Mouse (Mus musculus) heart, embryonic 13.5 days (tissue): ENCODE measurements around the gene Senp8. TPM values are rescaled to one million over a fixed set of nuclear protein-coding genes. Genes with fewer than 3 reads are reported as not detected.
A peak's percentile ranks its signal among the peaks of the same experiment; 100 is the strongest.
"Not testable (repeated sequence)": the region's sequence is repeated elsewhere in the genome, so short reads cannot be mapped to it uniquely, and the experiment has no call there.

Source experiments
- ATAC-seq: fragments of 200-750 bp; cut with Nextera tagmentation; 2 replicates; pipeline ENCODE4 v1.8.0; 2017; ENCODE audit warnings: moderate TSS enrichment; ENCODE audit not compliant: insufficient number of reproducible peaks, low FRiP score, low TSS enrichment; ENCODE audit errors: extremely low read depth
- H3K27ac ChIP-seq: fragments of 300-500 bp; sonication (generic); replicated peaks from 2 replicates; pipeline ENCODE4 v1.5.1; 2015; ENCODE audit warnings: moderate library complexity, mild to moderate bottlenecking, inconsistent platforms
- H3K27me3 ChIP-seq: fragments of 300-500 bp; sonication (generic); replicated peaks from 2 replicates; pipeline ENCODE4 v1.6.1; 2015; ENCODE audit warnings: mild to moderate bottlenecking, inconsistent platforms
- H3K36me3 ChIP-seq: fragments of 300-500 bp; sonication (generic); 2 replicates; pipeline ENCODE4 v1.6.1; 2015; ENCODE audit warnings: mild to moderate bottlenecking, inconsistent platforms
- H3K4me1 ChIP-seq: fragments of 300-500 bp; sonication (generic); 2 replicates; pipeline ENCODE4 v1.6.1; 2015; ENCODE audit warnings: inconsistent platforms
- H3K4me2 ChIP-seq: fragments of 300-500 bp; sonication (generic); 2 replicates; pipeline ENCODE4 v1.6.1; 2015; ENCODE audit warnings: inconsistent platforms, mild to moderate bottlenecking, moderate library complexity
- H3K4me3 ChIP-seq: fragments of 300-500 bp; sonication (generic); 2 replicates; pipeline ENCODE4 v1.5.1; 2015; ENCODE audit warnings: moderate library complexity, mild to moderate bottlenecking, inconsistent platforms
- H3K9ac ChIP-seq: fragments of 300-500 bp; sonication (generic); 2 replicates; pipeline ENCODE4 v1.6.1; 2015; ENCODE audit warnings: inconsistent platforms, mild to moderate bottlenecking, moderate library complexity
- H3K9me3 ChIP-seq: fragments of 300-500 bp; sonication (generic); 2 replicates; pipeline ENCODE4 v1.6.1; 2016; ENCODE audit warnings: inconsistent platforms
- WGBS: fragments of 180-500 bp; shearing (Covaris S2); methylation state at CpG from one replicate; pipeline ENCODE4 v1.1.7; 2015; ENCODE audit warnings: mixed read lengths; 5-methylcytosine and 5-hydroxymethylcytosine counted together
- polyA plus RNA-seq: library from polyadenylated mRNA; unstranded; fragments of >200 nt; fragmentation: Nextera tagmentation; extraction: Ambion mirVana; gene quantifications from 2 replicates; pipeline ENCODE4 v1.2.1, GENCODE M21; 2015

Gene Senp8
- polyA plus RNA-seq: 8.9 and 11.1 TPM in 2 replicates

GRCm38 (mm10) chr9:59750267-59751065 lies at the start of gene Senp8, which contains the start of gene Myo9a:
Senp8 (minus strand) TSS chr9:59750710.
Myo9a (plus strand) TSS chr9:59750896.
- Histone ChIP-seq H3K4me2 (peak within 1 kb of the TSS; percentile 82), H3K9ac (peak within 1 kb of the TSS; percentile 91), H3K27me3 (no peaks in the 10 kb centered on the region), H3K4me1 (peaks cover 24% of the 10 kb centered on the region), H3K27ac (peak within 1 kb of the TSS; percentile 94), H3K36me3 (no peaks in the 10 kb centered on the region), H3K9me3 (no peaks in the 10 kb centered on the region), H3K4me3 (peak within 1 kb of the TSS; percentile 75)
- 1% methylated on average over 57 of the region's 59 CpGs for WGBS
- peak; percentile 96 for ATAC-seq

DNA sequence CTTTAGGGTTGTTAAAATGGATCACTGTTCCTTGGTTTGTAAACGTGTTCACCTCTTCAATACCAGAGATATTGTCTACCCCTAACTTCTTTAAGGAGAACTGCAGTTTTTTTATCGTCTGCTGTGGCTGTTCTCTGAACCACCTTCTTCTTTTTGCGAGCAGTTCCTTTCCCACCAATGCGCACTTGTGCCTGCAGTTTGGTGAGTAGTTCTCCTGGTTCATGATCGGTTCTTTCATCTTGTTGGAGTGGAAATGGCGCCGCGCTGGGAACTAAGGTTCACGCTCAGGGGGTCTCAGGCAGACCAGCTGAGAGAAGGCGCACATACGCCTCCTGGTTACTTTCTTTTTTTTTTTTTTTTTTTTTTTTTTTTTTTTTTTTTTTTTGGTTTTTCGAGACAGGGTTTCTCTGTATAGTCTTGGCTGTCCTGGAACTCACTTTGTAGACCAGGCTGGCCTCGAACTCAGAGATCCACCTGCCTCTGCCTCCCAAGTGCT lies 16.5 kb upstream of the Senp8 start:
- not testable (repeated sequence) for H3K36me3 ChIP-seq, H3K27ac ChIP-seq, H3K4me2 ChIP-seq, ATAC-seq, H3K9me3 ChIP-seq, H3K27me3 ChIP-seq, H3K4me3 ChIP-seq, H3K9ac ChIP-seq, H3K4me1 ChIP-seq
- WGBS: 90% methylated on average over 12 of the region's 13 CpGs

GRCm38 (mm10) chr9:59760515-59760914 lies 10.0 kb upstream of the Senp8 start:
- no peak for ATAC-seq
- Histone ChIP-seq H3K4me1 (no peaks in the 10 kb centered on the region), H3K27ac (no peak overlapping the region), H3K4me2 (no peak overlapping the region), H3K9ac (no peak overlapping the region), H3K9me3 (no peaks in the 10 kb centered on the region), H3K27me3 (no peaks in the 10 kb centered on the region), H3K36me3 (no peaks in the 10 kb centered on the region), H3K4me3 (no peak overlapping the region)
- 61% methylated on average over 3 of the region's 3 CpGs for WGBS

- not testable (repeated sequence) for H3K9ac ChIP-seq, H3K4me3 ChIP-seq, H3K4me1 ChIP-seq, H3K36me3 ChIP-seq, ATAC-seq, H3K4me2 ChIP-seq, H3K27ac ChIP-seq, H3K27me3 ChIP-seq, H3K9me3 ChIP-seq
- 90% methylated on average over 3 of the region's 3 CpGs for WGBS
These were observed 6.5 kb upstream of the Senp8 start for GRCm38 (mm10) chr9:59757016-59757415.

- Histone ChIP-seq H3K36me3 (no peaks in the 10 kb centered on the region), H3K4me2 (no peak overlapping the region), H3K9me3 (no peaks in the 10 kb centered on the region), H3K4me1 (peaks cover 7% of the 10 kb centered on the region; the same call in 1 of the 2 replicates), H3K27ac (no peak overlapping the region), H3K9ac (no peak overlapping the region), H3K4me3 (no peak overlapping the region), H3K27me3 (no peaks in the 10 kb centered on the region)
- ATAC-seq: no peak
- 59% methylated on average over 2 of the region's 2 CpGs for WGBS
These were observed 4.7 kb upstream of the Senp8 start for GRCm38 (mm10) chr9:59755199-59755598.

DNA sequence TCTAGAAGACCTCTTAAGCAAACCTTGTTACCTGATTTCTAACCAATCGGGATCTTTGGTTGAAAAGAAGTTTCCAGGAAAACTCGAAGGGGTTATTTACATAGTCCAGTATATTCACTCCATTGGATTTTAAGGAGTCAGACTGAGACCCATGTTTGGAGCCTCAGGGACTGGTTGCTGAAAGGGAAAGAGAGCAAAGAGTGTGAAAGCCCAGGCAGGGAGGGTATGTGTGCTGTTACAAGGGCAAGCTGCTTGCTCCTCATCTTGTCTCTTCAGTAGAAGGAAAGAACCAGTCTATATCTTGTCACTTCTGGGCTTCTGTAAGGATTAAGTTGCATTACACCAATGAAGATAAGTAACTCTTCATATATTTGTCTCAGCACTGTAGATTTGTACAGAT lies 1.5 kb upstream of the Senp8 start:
- no peaks in the 10 kb centered on the region for H3K9me3 ChIP-seq
- H3K36me3 ChIP-seq: no peaks in the 10 kb centered on the region
- peak overlapping the region; percentile 78 for H3K4me2 ChIP-seq
- H3K27ac ChIP-seq: peak overlapping the region; percentile 94
- H3K9ac ChIP-seq: peak overlapping the region; percentile 91
- WGBS: 0% methylated on average over 2 of the region's 2 CpGs
- peaks cover 24% of the 10 kb centered on the region for H3K4me1 ChIP-seq
- no peak for ATAC-seq
- H3K27me3 ChIP-seq: no peaks in the 10 kb centered on the region
- H3K4me3 ChIP-seq: peak overlapping the region; percentile 75

DNA sequence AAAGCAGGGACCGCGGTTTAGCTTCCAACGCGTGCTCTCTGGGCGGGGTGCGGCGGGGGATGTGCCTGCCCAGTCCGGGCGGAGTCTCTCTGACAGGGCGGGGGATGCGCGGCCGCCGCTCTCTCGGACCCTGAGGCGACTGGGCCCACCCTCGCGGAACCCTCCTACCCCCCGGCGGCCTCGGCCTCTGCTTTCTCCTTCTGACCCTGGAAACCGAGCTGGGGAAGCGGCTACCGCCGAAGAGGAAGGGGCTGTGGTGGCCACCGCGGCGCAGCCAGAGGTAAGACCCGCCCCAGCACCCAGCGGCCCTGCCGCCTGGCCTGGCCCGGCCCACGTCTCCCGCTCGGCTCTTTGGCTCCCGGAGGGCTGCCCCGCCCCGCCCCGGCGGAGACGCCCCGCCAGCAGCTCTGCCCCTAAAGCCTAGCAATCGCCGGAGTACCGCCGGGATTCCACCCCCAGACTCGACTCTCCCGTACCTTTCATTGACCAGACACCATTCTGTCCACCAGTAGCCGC lies 614 bp upstream of the Senp8 start:
- peak overlapping the region; percentile 78 for H3K4me2 ChIP-seq
- H3K27ac ChIP-seq: peak overlapping the region; percentile 94
- H3K36me3 ChIP-seq: no peaks in the 10 kb centered on the region
- ATAC-seq: peak; percentile 86
- under 1% methylated on average over 46 of the region's 49 CpGs for WGBS
- no peaks in the 10 kb centered on the region for H3K27me3 ChIP-seq
- peak overlapping the region; percentile 75 for H3K4me3 ChIP-seq
- peak overlapping the region; percentile 91 for H3K9ac ChIP-seq
- H3K9me3 ChIP-seq: no peaks in the 10 kb centered on the region
- peaks cover 24% of the 10 kb centered on the region for H3K4me1 ChIP-seq

DNA sequence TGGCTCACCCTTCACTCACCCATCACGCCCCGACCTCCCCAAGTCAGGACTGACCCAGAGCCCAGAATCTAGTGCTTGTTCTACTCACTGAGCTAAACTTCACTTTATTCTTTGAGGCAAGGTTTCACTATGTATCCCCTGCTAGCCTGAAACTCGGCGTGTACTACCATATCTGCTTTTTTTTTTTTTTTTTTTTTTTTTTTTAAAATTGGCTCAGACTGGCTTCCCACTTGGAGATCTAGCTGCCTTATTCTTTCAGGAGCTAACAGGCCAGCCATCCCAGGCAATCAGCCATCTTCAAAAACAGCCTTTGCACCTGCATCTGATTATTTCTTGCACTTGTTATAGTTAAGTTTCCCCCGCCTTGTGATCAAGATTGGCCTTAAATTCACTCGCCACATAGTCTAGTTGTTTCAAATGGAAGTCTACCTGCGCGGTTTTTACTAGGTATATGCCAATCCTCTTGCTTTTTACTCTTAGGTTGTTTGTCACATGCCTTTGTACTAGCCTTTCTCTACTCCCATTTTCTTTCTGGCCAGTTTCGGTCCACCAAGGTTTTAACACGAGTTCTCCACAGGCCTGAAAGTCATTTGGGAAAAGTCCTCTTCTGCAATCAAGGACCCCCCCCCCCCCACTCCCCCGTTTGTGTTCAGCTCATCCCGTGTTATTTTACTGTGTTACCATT lies 787 bp downstream of the Senp8 start:
- H3K36me3 ChIP-seq: no peaks in the 10 kb centered on the region
- peak overlapping the region; percentile 91 for H3K27ac ChIP-seq
- H3K9ac ChIP-seq: peak overlapping the region; percentile 86
- H3K9me3 ChIP-seq: no peaks in the 10 kb centered on the region
- peak overlapping the region; percentile 75 for H3K4me3 ChIP-seq
- 27% methylated on average over 12 of the region's 12 CpGs for WGBS
- peak overlapping the region; percentile 82 for H3K4me2 ChIP-seq
- H3K27me3 ChIP-seq: no peaks in the 10 kb centered on the region
- peaks cover 24% of the 10 kb centered on the region for H3K4me1 ChIP-seq
- ATAC-seq: no peak

DNA sequence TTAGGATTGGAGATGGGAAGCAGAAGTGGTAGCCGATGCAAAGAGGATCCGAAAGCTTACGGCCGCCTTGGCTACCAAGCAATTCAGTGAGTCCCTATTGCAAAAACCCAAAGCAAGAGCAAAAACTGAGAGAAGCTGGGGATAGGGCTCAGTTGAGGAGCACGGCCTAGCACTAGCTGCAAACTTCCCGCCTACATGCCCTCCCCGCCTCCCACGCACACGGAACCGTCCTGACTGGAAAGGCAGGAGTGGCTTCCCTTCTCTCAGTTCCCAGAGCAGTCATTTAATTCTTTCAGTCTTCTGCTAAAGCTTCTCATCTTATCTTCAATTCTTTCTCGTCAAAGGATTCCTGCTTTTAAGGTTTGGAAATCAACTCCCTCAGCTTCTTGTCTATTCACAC lies 1.5 kb downstream of the Senp8 start:
- Histone ChIP-seq H3K27me3 (no peaks in the 10 kb centered on the region), H3K4me1 (peaks cover 24% of the 10 kb centered on the region), H3K4me2 (peak overlapping the region; percentile 82), H3K27ac (0 out of 2 replicates have a peak overlapping the region, but pooled peaks have one; percentile 12), H3K36me3 (no peaks in the 10 kb centered on the region), H3K9me3 (no peaks in the 10 kb centered on the region), H3K4me3 (0 out of 2 replicates have a peak overlapping the region, but pooled peaks have one; percentile 75), H3K9ac (no peak overlapping the region)
- no peak for ATAC-seq
- 68% methylated on average over 11 of the region's 11 CpGs for WGBS

- Histone ChIP-seq H3K4me1 (peaks cover 23% of the 10 kb centered on the region), H3K27me3 (no peaks in the 10 kb centered on the region), H3K27ac (no peak overlapping the region), H3K36me3 (peaks cover 4% of the 10 kb centered on the region; the same call in 1 of the 2 replicates), H3K4me3 (no peak overlapping the region), H3K4me2 (no peak overlapping the region), H3K9me3 (no peaks in the 10 kb centered on the region), H3K9ac (no peak overlapping the region)
- 58% methylated on average over 2 of the region's 2 CpGs for WGBS
- no peak for ATAC-seq
These were observed 2.1 kb downstream of the Senp8 start for GRCm38 (mm10) chr9:59748387-59748786.

DNA sequence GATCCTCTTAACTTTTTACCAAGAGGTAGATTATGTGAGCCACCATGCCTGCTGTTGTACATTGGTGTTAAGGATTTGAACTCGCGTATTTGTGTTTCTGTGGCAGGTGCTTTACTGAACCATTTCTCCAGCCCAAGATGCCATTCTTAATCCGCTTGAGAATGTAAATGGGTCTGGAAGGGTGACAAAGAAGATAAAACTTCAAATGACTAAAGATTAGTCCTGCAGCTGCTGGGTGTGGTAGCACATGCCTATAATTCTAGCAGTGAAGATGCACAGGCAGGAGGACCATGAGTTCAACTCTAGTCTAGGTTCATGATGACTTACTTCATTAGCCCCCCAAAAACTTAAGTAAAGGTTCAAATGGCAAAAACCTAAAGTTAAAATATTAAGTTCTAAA lies 6.6 kb downstream of the Senp8 start:
- H3K4me2 ChIP-seq: no peak overlapping the region
- no peaks in the 10 kb centered on the region for H3K9me3 ChIP-seq
- WGBS: 90% methylated on average over 3 of the region's 3 CpGs
- no peak overlapping the region for H3K27ac ChIP-seq
- no peak overlapping the region for H3K4me3 ChIP-seq
- peaks cover 6% of the 10 kb centered on the region for H3K4me1 ChIP-seq
- H3K9ac ChIP-seq: no peak overlapping the region
- ATAC-seq: no peak
- peaks cover 4% of the 10 kb centered on the region; the same call in 1 of the 2 replicates for H3K36me3 ChIP-seq
- no peaks in the 10 kb centered on the region for H3K27me3 ChIP-seq
